Mouse (Mus musculus): ENCODE data around the gene Zfp286.

Zfp286 gene

GRCm38 (mm10) chr11:62706141-62706540 is 83.1 kb downstream of the Zfp286 start:
- DNase-seq (ENCODE audit: low read depth, low spot score): peak; percentile 79

All from A20 (cell line).